Mouse (Mus musculus): Measurements from ENCODE around the gene Spata33.
"Not testable (repeated sequence)": the region's sequence is repeated elsewhere in the genome, so short reads cannot be mapped to it uniquely, and the experiment has no call there.

The Spata33 gene

DNA sequence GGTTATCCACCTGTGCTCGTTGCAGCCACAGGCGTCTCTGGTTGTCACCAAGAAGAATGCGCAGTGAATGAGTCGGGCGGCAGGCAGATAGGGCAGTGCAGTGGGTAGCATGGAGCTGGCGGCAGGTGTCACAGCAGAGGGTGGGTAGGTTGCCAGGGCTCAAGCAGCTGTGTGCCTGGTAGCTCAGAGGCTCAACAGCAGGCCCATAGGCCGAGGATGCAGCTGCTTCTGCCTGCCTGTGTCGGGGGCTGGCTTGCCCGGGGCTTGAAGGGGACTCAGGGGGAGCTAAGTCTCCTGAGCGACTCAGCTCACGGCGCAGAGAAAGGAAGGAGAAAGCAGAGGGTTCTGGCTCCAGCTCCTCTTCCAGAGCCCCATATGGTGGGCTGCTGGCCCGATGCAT, 20.7 kb downstream of the Spata33 start:
- DNase-seq (ENCODE audit: low spot score in 2 of 2) = no peak

DNA sequence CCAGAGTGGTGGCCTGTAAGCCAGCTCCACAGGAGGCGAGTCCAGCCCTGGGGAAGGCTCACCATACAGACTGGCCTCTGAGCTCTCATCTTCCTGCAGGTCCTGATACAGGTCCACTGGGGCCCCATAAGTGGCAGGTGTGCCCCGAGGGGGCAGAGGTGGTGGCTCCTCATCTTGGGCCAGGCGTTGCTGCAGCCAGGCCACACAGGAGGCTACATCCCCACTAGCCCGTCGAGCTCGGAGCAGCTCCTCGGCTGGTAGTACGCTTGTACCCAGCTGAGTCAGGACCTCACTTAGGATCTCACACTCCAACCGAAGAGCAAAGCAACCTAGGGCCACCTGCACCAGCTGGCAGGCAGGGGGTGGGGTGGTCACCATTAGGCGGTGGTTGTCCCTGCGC, 21.1 kb downstream of the Spata33 start:
- DNase-seq (ENCODE audit: low spot score in 2 of 2) = no peak

DNA sequence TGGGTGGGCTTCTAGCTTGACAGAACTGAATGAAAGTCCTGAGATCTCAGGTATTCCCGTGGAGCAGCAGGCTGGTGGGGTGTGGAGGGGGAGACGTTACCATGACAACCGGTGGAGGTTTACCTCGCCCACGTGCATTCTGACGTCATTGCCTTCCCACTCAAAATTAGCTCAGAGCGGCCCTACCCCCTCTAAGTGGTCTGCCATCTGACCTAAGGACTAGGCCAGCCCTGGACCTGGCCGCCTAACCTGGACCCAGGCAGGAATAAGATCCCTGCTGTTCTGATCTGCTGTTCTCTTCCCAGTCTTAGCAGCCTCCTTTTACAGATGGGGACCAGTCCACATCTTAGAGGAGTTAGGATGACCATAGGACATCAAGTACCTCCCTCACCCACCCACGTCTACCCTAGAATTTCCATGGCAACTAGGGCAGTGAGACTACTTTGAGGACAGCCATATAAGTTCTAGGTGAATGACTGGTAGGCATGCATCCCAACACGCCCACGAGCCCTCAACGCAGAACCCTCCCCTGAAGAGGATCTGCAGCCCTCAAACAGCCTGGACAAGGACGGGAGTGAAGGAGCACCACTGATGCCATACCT, 22.4 kb downstream of the Spata33 start:
- DNase-seq (ENCODE audit: low spot score in 2 of 2) = no peak

DNA sequence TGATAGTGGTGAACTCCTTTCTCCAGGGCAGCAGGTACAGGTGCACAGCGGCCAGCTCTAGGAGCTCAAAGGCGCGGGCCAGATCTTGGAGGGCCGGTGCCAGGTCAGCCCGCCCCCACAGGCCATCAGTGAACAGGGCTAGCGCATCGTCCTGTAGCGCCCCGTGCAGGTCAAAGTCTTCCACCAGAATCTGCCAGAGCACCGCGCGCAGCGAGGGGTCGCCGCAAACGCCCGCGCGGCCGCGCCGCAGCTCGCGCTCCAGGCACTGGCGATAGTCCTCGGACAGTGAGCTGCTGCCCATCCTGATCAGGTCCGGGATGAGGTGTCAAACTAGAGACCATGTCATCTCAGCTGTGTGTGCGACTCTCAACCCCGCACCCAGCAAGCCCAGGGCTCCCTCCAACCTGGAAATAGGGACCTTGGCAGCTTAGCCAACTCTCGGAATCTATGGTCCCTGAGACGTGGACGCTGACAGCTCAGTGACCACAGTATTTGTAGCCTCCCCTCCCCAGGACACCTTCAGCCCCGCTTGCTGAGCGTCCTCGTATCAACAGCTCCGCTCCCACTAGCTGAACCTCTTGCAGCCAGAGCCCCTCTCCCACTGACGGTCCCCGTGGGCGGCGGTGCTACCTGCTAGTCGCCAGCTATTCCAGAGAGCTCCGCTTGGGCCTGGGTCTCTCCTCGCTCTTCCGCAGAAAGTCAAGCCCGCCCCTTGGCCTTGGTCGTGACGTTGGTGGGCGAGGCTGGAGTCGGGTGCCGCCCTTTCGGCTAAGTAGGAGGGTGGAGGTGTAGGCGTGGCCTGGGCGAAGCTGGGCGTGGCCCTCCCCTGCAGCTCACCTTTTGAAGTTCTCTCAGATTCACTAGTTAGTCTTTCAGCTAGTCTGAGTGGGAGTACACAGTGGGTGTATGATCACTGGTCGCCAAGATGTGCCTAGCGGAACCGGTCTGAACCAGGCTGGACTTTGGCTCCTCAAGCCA, 23.2 kb downstream of the Spata33 start, which contains the start of gene Spata2l:
Spata2l (minus strand) TSS at position 714 of the 978 bp plus-strand sequence.
- DNase-seq (ENCODE audit: low spot score in 2 of 2) = peak; percentile 79 to 86

DNA sequence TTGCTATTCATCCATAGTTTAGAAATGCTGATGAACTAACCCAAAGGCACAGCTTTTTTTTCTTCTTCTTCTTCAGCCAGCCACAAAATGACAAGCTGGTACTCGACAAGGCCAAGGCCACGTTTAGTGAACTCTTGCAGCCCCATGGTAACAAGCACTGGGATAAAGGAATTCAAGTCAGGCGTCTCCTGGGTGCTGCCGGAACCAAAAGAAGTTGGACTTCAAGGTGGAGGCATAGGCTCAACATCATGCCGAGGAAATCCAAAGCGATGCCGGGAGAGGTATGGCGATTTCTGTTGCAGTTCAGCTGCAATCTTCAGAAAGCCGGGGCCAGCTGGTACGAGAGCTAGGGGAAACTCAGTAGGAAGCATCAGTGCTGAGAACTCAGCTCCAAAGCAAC, 26.8 kb downstream of the Spata33 start:
- DNase-seq (ENCODE audit: low spot score in 2 of 2) = no peak

DNA sequence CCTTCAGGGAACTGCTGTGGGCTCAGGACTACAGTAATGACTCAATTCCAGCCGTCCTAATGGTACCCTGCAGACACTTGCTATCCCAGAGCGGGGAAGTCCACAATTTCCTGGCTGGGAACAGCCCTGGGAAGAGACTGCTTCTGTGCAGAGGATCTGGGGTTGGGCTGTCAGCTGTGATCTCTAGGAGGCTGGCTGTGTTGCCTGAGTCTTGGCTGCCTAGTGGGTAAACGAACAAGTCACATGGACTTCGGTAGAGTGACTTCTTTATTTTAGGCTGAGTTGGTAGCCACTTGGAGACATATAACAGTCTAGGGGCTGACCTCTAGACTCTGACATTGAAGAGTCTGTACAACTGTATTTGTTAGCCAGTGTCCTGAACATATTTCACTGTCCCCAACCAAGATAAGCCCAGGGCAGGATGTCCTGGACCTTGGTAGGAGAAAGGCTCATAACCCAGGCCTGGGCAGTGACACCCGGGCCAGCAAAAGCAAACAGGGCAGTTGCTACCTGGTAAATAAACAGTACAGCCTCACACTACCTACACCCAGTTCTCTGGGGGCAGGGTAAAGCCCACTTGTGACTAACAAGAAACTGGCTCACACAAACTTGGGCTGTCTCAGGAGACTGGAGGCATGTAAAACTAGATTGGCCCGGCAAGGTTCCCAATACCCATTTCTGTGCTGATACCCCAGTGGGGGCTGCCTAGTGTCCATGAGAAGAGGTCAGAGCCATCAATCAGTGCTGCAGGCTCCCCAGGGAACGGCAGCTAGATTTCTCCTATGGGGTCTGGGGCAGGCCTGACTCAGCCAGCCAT, 29.7 kb downstream of the Spata33 start:
- DNase-seq (ENCODE audit: low spot score in 2 of 2) = no peak

DNA sequence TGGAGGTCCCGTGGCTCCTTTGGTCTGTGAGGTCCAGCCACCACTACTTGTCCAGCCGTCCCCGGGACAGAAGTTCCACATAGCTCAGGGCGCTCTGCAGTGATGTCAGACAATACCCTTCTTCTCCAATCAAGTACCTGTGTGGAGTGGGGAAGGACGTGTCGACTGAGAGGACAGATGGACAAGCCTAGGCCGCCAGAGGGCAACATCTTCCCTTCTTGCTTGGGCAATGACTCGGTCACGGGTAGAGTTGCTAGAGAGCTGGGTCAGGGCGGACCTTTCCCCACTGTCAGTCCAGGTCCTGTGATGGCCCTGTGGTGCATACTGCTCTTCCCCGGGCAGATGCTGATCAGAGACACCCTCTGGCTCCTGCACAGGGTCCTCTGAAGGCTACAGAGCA, 30.4 kb downstream of the Spata33 start:
- no peak for DNase-seq (ENCODE audit: low spot score in 2 of 2)

DNA sequence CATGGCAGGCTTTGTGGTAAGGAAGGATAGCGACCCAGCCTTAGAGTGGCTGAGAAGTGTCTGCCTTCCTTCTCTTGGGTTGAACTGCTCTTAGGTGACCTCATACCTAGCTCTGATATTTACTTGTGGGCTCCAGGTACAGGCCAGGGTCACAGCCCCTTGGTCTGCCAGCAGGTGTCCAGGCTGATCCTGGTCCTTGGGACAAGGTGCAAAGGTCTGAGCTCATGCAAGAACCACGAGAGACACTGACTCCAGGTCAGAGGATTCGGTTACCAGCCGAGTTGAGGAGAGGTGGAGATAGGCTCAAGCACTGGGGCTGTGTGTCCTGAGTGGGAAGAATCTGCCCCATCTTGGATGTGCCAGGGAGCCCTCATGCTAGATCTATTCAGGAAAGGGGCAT, 31.8 kb downstream of the Spata33 start:
- no peak for DNase-seq (ENCODE audit: low spot score in 2 of 2)

DNA sequence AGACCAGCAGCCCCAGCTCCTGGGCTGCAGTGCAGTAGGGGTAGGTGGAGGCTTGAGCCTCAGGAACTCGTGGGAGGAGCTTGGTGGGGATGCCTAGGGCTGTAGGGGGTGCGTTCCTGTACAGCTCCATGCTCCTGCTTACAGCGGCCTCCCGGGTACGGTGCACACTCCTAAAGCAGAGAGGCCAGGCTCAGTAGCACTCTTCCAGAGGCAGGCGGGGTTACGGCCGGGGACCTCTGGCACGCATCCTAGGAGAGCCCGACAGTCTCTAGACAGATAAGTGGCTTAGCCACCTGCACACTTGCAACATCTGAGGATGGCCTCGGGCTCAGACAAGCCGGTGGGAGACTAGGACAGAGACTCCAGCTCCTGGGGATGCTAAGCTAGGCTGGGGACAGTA, 32.9 kb downstream of the Spata33 start:
- DNase-seq (ENCODE audit: low spot score in 2 of 2) = no peak

DNA sequence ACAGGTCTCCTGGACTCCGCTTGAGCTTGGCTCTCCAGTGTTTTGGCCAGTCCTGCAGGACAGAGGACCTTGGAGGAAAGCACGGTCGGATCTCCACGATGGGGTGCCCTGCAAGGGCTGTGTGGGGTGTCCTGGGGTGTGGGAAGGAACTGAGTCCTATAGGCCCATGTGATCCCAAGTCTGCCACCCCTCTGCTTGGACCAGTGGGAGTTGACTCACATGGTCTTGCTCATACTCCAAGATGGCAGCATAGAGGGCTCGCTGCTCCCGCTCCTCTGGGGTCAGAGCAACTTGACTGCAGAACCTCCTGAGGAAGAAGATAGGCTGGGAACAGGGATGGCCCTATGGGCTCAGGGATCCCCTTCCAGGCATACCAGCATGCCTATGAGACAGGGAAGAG, 35.1 kb downstream of the Spata33 start:
- no peak for DNase-seq (ENCODE audit: low spot score in 2 of 2)

DNA sequence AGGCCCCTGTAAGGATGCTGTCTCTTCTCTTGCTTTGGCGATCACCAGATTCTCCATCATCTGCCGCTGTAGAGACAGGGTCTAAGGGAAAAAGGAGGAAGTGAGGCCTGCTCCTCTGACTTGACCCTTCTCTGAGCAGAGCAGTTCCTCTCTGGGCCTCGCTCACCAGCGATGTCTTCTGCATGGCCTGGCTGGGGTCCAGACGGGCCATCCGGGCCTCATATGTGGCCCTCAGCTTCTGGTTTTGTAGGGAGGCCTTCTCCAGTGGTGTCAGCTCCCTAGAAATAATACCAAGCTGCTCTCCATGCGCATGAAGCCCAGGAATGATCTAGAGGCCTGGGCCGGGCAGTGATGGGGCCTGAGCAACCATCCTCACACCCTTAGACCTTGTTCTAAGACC, 36.0 kb downstream of the Spata33 start:
- DNase-seq (ENCODE audit: low spot score in 2 of 2) = no peak

DNA sequence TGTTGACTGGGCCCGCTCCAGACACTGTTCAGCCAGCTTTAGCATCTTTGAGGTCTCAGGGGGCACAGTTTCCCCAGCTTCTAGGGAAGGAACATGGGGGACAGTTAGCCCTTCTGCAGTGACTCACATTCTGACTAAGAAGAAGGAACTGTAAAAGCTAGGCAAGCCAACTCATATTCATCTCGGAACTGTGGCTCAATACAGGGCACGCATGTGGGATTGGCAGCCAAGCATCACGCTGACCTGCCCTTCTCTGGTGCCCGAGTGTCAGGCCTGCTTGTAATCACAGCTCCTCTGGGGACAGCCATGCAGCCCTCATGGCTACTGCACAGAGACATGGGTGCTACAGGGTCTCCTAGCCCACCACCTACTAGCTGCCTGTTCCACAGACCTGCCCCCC, 38.3 kb downstream of the Spata33 start:
- DNase-seq (ENCODE audit: low spot score in 2 of 2) = no peak

DNA sequence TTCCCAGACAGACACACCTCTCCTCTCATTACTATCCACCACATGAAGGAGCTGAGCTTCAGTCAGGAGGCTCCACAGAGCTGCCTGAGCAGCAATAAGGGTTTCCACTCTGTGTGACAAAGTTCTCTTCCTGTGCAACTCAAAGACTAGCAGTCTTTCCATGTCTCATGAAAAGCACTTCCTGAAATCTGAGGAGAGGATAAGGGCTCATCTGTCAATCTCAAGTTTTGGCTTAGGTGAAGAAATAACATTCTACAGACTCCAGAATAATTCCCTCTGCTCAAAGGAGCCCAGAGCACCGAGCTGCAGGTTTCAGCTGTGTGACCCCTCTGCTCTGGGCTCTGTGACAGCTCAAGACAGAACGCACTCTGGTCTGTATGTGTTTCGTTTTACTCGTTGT, 40.3 kb downstream of the Spata33 start:
- no peak for DNase-seq (ENCODE audit: low spot score in 2 of 2)

DNA sequence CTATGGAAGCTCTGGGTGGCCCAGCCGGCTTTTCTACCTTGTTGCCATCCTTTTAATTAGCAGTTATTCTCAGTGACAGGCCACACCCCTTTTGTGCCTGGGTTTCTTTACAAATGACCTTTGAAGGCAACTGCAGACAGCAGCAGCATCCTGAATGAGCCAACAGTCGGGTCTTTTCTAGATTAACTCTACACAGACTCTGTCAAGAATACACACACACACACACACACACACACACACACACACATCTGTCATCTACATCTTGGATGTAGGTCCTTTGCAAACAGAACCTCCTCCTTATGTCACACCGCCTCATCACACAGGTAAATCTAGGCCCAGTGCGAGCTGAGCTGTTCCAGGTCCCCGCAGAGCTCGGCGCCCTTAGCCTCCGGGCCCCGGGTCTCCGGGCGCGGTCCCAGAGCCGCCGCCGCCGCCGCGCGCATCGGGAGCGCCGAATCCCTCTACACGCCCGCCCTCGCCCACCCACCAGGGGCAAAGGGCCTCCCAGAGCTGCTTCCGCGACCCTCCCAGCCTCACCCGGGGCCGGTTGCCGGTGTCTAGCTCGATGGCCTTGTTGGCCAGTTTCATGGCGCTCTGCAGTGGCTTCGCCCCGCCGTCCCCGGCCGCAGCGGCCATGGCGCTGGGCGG, 40.9 kb downstream of the Spata33 start:
- no peak for DNase-seq (ENCODE audit: low spot score in 2 of 2)

DNA sequence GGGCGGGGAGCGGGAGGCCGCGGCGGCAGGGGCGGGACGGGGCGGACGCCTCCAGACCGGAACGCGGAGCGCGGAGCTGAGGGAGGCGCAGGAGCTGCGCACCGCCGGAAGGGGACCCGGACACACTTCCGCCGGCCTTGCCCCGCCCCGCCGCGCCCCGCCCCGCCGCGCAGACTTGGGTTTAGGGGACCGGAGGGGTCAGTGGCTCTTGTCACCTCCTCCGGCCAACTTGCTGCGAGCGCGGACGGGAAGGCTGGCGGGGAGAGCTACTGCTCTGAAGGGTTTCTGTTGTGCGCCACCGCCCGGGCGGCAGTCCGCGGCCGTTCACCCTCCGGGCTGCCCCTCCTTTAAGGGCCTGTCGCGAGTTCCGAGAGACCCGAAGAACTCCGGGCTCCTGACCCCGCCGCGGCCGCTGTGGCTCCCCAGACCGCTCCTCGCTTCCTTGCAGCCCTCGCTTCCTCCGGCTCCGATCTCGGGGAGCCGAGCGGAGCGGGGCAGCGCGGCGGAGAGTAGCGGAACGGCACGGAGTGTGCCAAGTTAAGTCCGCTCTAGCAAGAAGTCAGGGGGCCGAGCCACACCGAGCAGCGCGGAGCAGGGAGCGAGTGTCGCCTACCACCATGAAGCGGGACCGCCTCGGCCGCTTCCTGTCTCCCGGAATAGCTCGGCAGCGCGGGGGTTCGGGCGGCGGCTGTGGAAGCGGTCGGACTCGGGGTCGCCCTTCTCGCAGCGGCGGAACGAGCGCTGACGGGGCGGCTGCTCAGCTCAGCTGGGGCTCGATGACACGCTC, 41.7 kb downstream of the Spata33 start, which contains the start of the genes Zfp276 and Vps9d1:
Zfp276 (plus strand) TSS at position 97 of the 787 bp plus-strand sequence.
Vps9d1 (minus strand) TSS at position 250 of the 787 bp plus-strand sequence.
- peak; percentile 78 to 84 for DNase-seq (ENCODE audit: low spot score in 2 of 2)

DNA sequence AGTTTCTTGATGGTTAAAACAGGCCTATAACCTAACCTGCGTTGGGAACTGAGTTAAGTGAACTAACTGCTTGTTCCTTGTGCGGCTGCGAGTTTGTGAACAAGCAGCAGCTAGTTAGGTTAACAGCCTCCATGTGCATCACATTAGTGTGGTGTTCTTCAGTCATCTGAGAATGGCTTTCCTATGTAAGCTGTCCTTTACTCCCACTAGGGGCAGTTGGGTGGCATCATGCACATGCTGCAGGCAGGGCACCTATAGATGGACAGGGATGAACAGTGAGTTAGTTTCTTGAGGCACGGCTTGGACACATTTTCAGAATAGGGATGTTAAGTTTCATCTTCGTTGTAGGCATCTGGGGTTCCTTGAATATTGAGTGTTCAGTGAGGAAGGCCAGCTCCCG, 42.5 kb downstream of the Spata33 start:
- no peak for DNase-seq (ENCODE audit: low spot score in 2 of 2)

DNA sequence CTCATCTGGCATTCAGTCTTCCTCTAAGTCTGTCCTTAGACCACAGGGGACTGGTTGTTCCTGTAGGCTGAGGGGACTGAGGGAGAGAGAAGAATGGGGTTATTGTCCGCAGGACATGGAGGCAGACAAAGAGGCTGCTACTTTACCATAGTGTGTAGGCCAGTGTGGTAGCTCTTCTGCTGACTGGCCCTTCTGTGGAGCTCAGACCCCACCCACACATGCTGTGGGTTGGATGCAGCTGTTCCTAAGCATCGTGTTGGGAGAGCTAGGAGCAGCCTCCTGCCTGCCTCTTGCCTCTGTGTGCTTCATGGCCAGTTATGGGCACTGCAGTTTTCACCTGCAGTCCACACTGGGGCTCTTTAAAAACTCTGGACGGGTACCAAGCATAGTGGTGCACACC, 44.5 kb downstream of the Spata33 start:
- DNase-seq (ENCODE audit: low spot score in 2 of 2) = no peak

DNA sequence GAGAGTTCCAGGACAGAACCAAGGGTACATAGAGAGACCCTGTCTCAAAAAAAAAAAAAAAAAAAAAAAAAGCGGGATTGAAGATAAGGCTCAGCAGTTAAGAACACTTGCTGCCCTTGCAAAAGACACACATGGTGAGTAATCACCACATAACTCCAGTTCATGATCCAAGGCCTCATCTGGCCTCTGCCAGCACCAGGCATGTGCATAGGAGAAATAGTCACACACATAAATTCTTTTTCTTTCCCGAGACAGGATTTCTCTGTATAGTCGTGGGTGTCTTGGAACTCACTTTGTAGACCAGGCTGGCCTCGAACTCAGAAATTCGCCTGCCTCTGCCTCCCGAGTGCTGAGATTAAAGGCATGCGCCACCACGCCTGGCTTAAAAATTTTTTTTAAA, 45.0 kb downstream of the Spata33 start:
- not testable (repeated sequence) for DNase-seq (ENCODE audit: low spot score in 2 of 2)

DNA sequence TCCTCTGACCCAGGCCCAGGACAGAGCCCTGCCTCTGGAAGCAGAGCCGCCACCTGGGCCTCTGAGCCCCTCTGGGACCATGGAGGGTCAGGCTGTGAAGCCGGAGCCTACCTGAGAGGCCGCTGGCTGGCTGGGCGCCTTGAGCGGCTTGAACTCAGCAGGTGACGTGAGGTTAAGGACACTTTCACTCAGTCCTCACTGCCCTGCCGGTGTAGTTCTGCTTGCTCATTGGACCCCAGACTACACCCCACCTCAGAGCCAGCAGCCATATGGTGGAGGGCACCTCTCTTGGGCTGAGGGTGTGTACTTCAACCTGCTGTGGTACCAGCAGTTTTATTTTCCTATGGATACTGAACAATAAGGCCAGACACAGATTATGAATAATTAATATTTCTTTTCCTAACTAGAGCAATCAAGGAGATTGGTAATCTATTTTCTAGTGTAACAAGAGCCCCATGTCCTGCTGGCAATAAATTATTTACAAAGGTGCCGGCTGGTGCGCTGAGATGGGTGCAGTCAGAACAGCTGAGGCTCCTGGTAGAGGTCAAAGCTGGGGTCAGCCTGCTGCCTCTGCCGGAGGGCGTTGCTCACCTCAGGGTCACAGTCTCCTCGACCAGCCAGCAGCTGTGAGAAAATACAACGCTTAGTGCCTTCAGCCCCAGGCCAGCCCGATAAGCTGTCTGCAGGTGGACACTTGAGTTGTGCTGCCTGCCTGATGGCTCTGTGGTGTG, 55.5 kb downstream of the Spata33 start:
- no peak for DNase-seq (ENCODE audit: low spot score in 2 of 2)

DNA sequence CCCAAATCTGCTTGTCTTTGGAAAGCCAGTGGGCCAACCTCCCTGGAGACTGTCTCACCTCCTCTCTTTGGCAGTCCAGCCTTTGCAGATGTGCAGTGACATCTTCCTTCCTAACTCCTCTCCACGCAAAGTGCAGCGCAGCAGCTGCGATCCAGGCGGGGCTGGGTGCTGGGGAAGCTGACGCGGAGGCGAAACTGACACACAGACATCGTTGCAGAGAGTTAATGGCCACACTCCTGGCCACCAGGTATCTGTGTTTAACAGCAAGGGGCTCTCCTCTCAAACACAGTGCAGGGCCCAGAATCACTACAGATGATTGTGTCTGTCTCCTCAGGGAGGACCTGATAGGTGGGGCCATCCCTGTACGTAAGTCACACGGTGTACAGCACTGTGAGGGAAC, 58.5 kb downstream of the Spata33 start:
- no peak for DNase-seq (ENCODE audit: low spot score in 2 of 2)
